Mouse (Mus musculus) hindbrain, embryonic 12.5 days (tissue): ENCODE data around the gene Dok7. TPM values are rescaled to one million over a fixed set of nuclear protein-coding genes. Genes with fewer than 3 reads are reported as not detected.

Experiments
- ATAC-seq: fragments of 200-750 bp; cut with Nextera tagmentation; 2 replicates; pipeline ENCODE4 v1.8.0; 2017; ENCODE audit warnings: moderate TSS enrichment; ENCODE audit not compliant: low FRiP score
- H3K27ac ChIP-seq: fragments of 300-500 bp; sonication (generic); 2 replicates; pipeline ENCODE4 v1.5.1; 2016; ENCODE audit warnings: mild to moderate bottlenecking
- H3K27me3 ChIP-seq: fragments of 300-500 bp; sonication (generic); 2 replicates; pipeline ENCODE4 v1.6.1; 2016; ENCODE audit warnings: mild to moderate bottlenecking
- H3K36me3 ChIP-seq: fragments of 300-500 bp; sonication (generic); 2 replicates; pipeline ENCODE4 v1.6.1; 2016; ENCODE audit warnings: mild to moderate bottlenecking
- H3K4me1 ChIP-seq: fragments of 300-500 bp; sonication (generic); 2 replicates; pipeline ENCODE4 v1.6.1; 2016
- H3K4me2 ChIP-seq: fragments of 300-500 bp; sonication (generic); replicated peaks from 2 replicates; pipeline ENCODE4 v1.6.1; 2016; ENCODE audit warnings: mild to moderate bottlenecking
- H3K4me3 ChIP-seq: fragments of 300-500 bp; sonication (generic); 2 replicates; pipeline ENCODE4 v1.5.1; 2016; ENCODE audit warnings: mild to moderate bottlenecking
- H3K9ac ChIP-seq: fragments of 300-500 bp; sonication (generic); 2 replicates; pipeline ENCODE4 v1.6.1; 2016; ENCODE audit warnings: mild to moderate bottlenecking, moderate library complexity
- H3K9me3 ChIP-seq: fragments of 300-500 bp; sonication (generic); replicated peaks from 2 replicates; pipeline ENCODE4 v1.6.1; 2016; ENCODE audit warnings: mild to moderate bottlenecking
- WGBS: fragments of 180-500 bp; shearing (Covaris S2); methylation state at CpG from one replicate; pipeline ENCODE4 v1.1.7; 2016; 5-methylcytosine and 5-hydroxymethylcytosine counted together
- polyA plus RNA-seq: library from polyadenylated mRNA; unstranded; fragments of >200 nt; fragmentation: Nextera tagmentation; extraction: Ambion mirVana; gene quantifications from 2 replicates; pipeline ENCODE4 v1.2.1, GENCODE M21; 2016

Gene Dok7
- polyA plus RNA-seq, 1 experiment from 2014 or later, result 1.5 TPM

DNA sequence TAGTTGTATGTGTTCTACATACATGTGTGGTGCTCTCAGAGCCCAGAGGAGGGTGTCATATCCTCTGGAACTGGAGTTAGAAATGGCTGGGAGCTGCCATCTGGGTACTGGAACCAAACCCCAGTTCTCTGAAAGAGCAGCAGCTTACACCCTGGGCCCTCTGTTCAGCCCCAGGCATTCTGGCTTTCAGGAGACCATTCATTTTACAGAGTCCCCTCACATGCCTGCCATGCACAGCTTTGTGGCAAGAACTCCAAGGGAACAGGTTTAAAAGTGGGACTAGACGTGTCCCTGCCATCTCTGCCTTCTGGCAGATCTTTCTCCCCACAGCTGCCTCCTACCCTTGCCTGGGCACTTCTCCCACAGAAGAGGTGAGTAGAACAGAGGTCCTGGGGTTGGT, 22.9 kb upstream of the Dok7 start:
- Histone ChIP-seq H3K27ac (no peak overlapping the region), H3K27me3 (no peaks in the 10 kb centered on the region), H3K36me3 (peaks cover 60% of the 10 kb centered on the region), H3K4me1 (no peaks in the 10 kb centered on the region), H3K9ac (no peak overlapping the region), H3K4me2 (no peak overlapping the region), H3K9me3 (no peaks in the 10 kb centered on the region), H3K4me3 (no peak overlapping the region)
- no peak for ATAC-seq
- WGBS, result 89% methylated on average over 1 of the region's 1 CpGs

DNA sequence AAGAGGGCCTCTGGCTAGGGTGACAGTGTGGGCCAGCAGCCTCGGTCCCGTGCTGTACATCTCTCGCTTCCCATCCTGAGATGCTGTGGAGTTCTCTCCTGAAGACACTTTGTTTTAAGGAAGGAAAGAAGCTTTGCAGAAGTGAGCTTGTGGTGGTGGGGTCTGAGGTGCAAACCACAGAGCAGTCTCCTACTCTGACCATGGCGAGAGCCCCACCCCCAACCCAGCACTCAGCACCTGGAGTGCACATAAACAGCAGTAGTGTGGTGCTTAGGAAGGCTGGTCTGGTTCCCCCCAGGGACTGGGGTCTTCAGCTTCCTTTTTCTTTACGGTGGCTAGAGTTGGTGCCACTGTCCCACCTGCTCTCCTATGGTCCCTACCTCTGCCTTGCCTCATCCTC, 21.4 kb upstream of the Dok7 start:
- H3K36me3 ChIP-seq, result peaks cover 45% of the 10 kb centered on the region
- H3K27me3 ChIP-seq, result no peaks in the 10 kb centered on the region
- ATAC-seq, result no peak
- H3K4me2 ChIP-seq, result no peak overlapping the region
- WGBS, result 90% methylated on average over 5 of the region's 5 CpGs
- H3K4me3 ChIP-seq, result no peak overlapping the region
- no peaks in the 10 kb centered on the region for H3K4me1 ChIP-seq
- no peak overlapping the region for H3K9ac ChIP-seq
- no peak overlapping the region for H3K27ac ChIP-seq
- no peaks in the 10 kb centered on the region for H3K9me3 ChIP-seq

DNA sequence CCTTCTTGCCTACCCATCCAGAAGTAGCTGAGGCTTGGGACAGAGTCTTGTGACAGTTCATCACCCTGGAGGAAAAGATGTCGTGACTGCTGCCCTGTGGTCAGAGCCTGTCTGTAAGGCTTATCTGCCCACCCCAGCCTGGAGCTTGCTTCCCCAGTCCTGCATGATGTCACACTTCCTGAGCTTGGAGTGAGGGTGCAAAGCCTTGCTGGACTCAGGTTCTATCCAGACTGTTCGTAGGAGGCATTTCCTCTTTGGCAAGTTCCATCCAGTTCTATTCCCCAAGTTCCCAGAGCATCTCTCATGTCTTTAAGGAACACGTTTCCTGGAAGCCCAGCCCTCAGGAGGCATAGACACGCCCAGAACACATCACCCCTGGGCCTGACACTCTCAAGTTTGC, 20.8 kb upstream of the Dok7 start:
- Histone ChIP-seq H3K27ac (no peak overlapping the region), H3K4me2 (no peak overlapping the region), H3K9me3 (no peaks in the 10 kb centered on the region), H3K4me3 (no peak overlapping the region), H3K4me1 (no peaks in the 10 kb centered on the region), H3K9ac (no peak overlapping the region; the same call in 1 of the 2 replicates), H3K27me3 (no peaks in the 10 kb centered on the region), H3K36me3 (peaks cover 38% of the 10 kb centered on the region)
- ATAC-seq, result no peak
- 84% methylated on average over 4 of the region's 4 CpGs for WGBS

DNA sequence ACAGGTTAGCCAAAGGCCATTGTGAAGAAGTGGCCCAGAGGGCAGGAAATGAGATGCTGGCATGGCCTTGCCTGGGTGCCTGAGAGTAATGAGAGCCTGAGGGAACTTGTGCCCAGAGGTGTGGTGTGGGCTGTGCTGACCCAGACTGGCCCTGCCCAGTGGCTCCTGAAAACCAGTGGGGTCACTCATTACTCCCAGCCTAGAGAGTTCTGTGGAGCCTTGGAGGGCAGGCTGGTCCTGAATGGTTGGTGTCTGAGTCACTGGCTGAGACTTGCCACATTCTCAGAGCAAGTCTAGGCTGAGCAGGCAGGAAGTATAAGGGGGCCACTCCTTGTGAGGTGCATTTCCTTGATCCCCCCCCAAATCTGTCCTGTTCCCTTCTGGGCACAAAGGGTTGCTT, 19.1 kb upstream of the Dok7 start:
- Histone ChIP-seq H3K9ac (no peak overlapping the region), H3K4me2 (no peak overlapping the region), H3K4me3 (no peak overlapping the region), H3K36me3 (peaks cover 29% of the 10 kb centered on the region), H3K4me1 (no peaks in the 10 kb centered on the region), H3K27me3 (no peaks in the 10 kb centered on the region), H3K27ac (no peak overlapping the region), H3K9me3 (no peaks in the 10 kb centered on the region)
- ATAC-seq, result no peak

DNA sequence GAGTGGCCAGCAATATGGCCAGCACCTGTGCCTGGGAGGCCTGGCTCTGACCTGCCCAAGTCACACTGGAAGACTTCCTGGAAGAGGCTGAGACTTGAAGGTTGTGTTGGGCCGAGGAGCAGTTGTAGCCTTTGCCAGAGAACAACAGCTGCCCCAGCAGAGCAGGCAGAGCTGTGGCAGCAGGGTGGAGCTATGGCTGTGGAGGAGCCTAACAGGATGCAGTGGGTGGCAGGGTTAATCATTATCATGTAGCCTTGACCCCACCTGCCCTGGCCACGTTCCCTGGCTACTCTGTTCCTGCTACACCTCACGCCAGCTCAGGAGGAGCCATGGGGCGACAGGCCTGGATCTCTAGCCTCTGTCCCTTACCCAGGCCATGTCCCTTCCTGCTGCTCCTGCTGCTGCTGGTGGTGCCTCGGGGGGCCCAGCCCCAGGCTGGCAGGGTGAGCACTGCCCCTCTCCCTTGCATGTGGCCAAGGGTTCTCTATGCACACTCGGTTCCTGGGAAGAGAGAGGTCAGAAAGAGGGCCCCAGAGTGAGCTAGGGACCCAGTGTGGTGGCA, 15.2 kb upstream of the Dok7 start, which contains the start of gene Hgfac:
Gene Hgfac (plus strand): TSS at position 242 of the 562 bp plus-strand sequence.
- Histone ChIP-seq H3K27me3 (no peaks in the 10 kb centered on the region), H3K4me1 (no peaks in the 10 kb centered on the region), H3K4me3 (no peak within 1 kb of the TSS), H3K27ac (no peak within 1 kb of the TSS), H3K4me2 (no peak within 1 kb of the TSS), H3K9me3 (no peaks in the 10 kb centered on the region), H3K9ac (no peak within 1 kb of the TSS), H3K36me3 (no peaks in the 10 kb centered on the region)
- ATAC-seq, result no peak
- WGBS, result 63% methylated on average over 6 of the region's 6 CpGs

DNA sequence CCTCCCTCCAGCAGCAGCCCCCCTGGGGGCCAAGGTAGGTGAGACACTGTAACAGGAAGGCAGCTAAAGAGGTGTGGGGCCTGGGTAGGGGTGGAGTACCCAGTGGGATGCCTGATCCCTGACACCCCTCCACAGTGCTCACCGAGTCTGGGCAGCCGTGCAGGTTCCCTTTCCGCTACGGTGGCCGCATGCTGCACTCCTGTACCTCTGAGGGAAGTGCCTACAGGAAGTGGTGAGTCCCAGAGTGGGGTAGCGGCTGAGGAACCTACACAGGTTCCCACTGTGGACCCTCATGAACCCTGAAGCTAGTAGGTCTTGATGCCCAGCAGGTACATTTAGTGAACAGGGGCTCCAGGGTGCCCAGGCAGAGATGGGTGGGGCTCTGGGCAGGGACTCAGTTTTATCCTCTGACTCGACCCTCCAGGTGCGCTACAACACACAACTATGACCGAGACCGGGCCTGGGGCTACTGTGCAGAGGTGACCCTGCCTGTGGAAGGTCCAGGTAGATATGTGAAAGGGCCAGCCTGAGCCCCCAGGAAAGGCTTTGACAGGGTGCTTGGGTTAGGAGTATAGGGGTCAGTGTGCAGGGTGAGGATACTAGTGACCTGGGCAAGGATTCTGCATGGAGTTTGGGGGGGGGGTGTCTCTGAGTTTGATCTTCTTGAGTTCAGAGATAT, 14.0 kb upstream of the Dok7 start:
- no peaks in the 10 kb centered on the region for H3K9me3 ChIP-seq
- ATAC-seq, result peak; percentile 24; the same call in 1 of the 2 replicates
- H3K4me1 ChIP-seq, result no peaks in the 10 kb centered on the region
- H3K36me3 ChIP-seq, result no peaks in the 10 kb centered on the region
- H3K27ac ChIP-seq, result no peak overlapping the region
- no peak overlapping the region for H3K4me2 ChIP-seq
- no peak overlapping the region for H3K4me3 ChIP-seq
- H3K27me3 ChIP-seq, result no peaks in the 10 kb centered on the region
- 72% methylated on average over 10 of the region's 10 CpGs for WGBS
- H3K9ac ChIP-seq, result no peak overlapping the region

DNA sequence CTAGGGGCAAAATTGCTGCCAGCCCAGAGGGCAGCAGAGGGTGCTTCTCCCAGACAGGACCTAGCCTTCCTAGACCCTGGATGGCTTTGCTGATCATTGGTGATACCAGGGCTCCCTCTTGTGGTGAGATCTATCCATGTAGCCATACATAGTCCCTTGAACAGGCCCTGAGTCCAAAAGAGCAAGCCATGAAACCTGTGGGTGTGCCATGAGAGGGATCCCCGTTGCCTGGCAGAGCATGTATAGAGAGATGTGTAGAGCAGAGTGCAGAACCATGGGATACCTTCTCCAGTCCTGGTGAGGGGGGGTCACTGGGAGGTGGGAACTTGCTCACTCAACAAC, 13.5 kb upstream of the Dok7 start:
- peak; percentile 79 for ATAC-seq
- no peaks in the 10 kb centered on the region for H3K4me1 ChIP-seq
- no peak overlapping the region for H3K27ac ChIP-seq
- H3K9ac ChIP-seq, result no peak overlapping the region
- no peaks in the 10 kb centered on the region for H3K36me3 ChIP-seq
- WGBS, result 27% methylated on average over 1 of the region's 1 CpGs
- H3K4me3 ChIP-seq, result no peak overlapping the region
- no peak overlapping the region for H3K4me2 ChIP-seq
- H3K9me3 ChIP-seq, result no peaks in the 10 kb centered on the region
- no peaks in the 10 kb centered on the region for H3K27me3 ChIP-seq

DNA sequence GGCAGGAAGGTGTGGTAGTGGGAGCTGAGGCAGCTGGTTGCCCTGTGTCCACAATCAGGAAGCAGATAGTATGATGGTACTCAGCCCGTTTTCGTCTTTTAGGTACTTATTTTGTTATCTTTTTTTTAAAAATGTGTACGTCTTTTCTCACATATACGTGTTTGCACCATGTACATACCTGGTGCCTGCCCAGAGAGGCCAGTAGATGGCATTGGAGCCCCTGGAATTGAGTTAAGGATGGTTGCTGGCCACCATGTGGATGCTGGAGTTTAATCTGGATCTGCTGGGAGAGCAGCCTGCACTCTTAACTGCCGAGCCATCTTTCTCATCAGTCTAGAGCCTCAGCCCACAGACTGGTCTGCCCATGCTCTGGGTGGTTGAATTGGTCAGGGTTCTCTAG, 6.0 kb upstream of the Dok7 start:
- no peaks in the 10 kb centered on the region for H3K27me3 ChIP-seq
- H3K9ac ChIP-seq, result no peak overlapping the region
- ATAC-seq, result no peak
- no peak overlapping the region for H3K4me2 ChIP-seq
- H3K4me3 ChIP-seq, result no peak overlapping the region
- no peaks in the 10 kb centered on the region for H3K9me3 ChIP-seq
- 74% methylated on average over 5 of the region's 5 CpGs for WGBS
- no peaks in the 10 kb centered on the region for H3K36me3 ChIP-seq
- no peak overlapping the region for H3K27ac ChIP-seq
- H3K4me1 ChIP-seq, result no peaks in the 10 kb centered on the region

DNA sequence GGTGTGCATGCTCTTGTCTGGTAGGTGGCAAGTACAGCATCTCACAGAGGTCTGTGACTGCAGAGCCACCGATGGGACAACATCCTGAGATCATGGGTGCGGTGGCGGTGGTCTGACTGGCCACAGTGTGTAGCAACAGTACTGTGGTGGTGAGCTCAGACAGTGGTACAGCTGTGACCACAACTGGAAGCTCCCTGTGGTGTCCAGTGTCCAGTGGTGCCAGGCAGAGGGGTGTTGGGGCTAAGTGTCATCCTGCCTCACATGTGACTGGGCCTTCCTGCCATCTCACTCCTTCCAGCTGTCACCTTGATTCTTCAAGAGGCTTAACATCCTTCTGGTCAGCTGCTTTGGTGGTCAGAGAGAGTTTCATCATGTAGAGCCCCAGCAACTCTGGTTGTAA, 1.9 kb upstream of the Dok7 start:
- Histone ChIP-seq H3K36me3 (no peaks in the 10 kb centered on the region), H3K4me1 (peaks cover 19% of the 10 kb centered on the region), H3K9me3 (no peaks in the 10 kb centered on the region), H3K4me2 (no peak overlapping the region), H3K27ac (no peak overlapping the region), H3K27me3 (peaks cover 34% of the 10 kb centered on the region), H3K9ac (no peak overlapping the region), H3K4me3 (no peak overlapping the region)
- no peak for ATAC-seq
- 90% methylated on average over 3 of the region's 3 CpGs for WGBS

DNA sequence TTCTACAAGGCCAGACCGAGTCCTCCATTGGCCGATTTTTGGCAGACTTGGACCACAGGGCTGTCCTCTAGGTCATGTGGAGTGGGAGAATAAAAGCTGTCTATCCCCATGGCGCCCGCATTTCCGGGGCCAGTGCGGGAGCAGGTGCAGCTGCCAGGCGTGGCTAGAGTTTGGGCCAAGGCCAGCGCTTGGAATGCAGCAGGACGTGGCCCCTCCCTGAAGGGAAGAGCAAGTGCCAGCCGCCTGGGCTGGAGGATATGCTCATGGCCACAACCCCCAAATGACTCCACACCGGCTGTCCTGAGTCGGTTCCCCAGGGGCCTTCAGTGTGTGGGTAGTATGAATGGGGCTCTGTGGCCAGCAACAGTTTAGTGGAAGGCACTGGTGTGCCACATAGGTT, 1.5 kb upstream of the Dok7 start:
- Histone ChIP-seq H3K27me3 (peaks cover 35% of the 10 kb centered on the region), H3K27ac (no peak overlapping the region), H3K36me3 (no peaks in the 10 kb centered on the region), H3K4me2 (no peak overlapping the region), H3K4me3 (no peak overlapping the region), H3K4me1 (peaks cover 19% of the 10 kb centered on the region), H3K9ac (no peak overlapping the region), H3K9me3 (no peaks in the 10 kb centered on the region)
- 78% methylated on average over 12 of the region's 12 CpGs for WGBS
- ATAC-seq, result 0 out of 2 replicates have a peak, but pooled peaks have one; percentile 7

DNA sequence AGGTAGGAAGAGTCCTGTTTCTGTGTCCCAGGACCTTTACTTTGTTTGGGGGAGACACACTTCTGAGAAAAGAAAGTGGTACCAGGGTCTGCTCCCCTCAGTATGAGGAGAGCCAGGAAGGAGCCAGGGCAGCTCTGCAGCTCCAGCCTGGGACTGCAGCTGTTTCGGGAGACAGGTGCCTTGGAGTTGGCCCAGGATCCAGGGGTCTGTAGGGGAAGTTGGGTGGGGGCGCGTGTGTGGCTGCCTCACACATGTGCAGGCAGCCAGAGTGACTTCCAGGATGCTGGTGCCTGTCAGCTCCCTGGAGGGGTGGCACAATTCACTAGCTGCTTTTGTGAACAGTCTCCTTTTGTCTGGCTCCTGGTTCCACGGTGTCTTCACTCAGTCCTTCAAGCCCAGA, 1.0 kb downstream of the Dok7 start:
- H3K4me3 ChIP-seq, result peak overlapping the region; percentile 48

DNA sequence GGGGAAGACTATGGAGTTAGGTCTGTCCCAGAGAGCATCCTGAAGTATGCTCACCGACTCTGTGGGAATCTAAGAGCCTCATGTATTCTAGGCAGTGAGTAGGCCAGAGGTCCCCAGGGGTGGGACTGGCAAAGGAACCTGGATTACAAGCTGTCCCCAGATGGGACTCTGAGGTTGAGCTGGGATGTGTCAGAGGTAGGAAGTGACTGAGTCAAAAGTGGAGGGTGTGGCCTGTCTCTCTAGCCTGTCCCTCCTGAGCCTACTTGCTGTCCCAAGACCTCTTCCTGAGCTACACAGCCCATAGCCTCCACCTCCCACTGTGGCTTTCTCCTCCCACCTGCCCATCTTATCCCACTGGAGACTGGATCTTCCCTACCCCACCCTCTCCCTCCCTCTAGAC, 1.6 kb downstream of the Dok7 start:
- Histone ChIP-seq H3K9me3 (no peaks in the 10 kb centered on the region), H3K4me2 (no peak overlapping the region), H3K27ac (no peak overlapping the region), H3K27me3 (peaks cover 40% of the 10 kb centered on the region), H3K9ac (no peak overlapping the region), H3K36me3 (no peaks in the 10 kb centered on the region), H3K4me3 (no peak overlapping the region), H3K4me1 (peaks cover 19% of the 10 kb centered on the region)
- 61% methylated on average over 1 of the region's 1 CpGs for WGBS
- ATAC-seq, result no peak

More for the DNA sequence above, 1.0 kb downstream of the Dok7 start:
- Histone ChIP-seq H3K27ac (no peak overlapping the region), H3K9ac (peak overlapping the region; percentile 61), H3K27me3 (peaks cover 40% of the 10 kb centered on the region), H3K4me1 (peaks cover 19% of the 10 kb centered on the region), H3K4me2 (peak overlapping the region; percentile 85), H3K36me3 (no peaks in the 10 kb centered on the region), H3K9me3 (no peaks in the 10 kb centered on the region)
- no peak for ATAC-seq
- 20% methylated on average over 4 of the region's 4 CpGs for WGBS

DNA sequence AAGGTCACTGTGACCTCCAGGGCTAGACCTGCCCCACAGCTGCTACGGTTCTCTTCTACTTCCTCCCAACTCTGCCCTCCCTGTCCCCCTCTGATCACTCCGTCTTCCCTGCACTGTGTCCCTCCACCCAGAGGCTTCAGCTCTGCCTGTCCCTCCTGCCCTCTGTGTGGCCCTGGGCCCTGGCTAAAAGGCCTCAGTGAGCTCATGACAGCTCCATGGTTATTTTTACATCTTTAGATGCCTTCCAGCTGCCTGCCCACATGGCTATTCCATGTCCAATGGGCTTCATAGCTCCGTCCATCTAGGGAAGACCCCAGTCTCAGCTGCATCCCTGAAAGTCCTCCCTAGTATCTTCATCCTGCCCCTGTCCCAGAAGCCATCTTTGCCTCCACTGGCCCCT, 3.5 kb downstream of the Dok7 start:
- Histone ChIP-seq H3K36me3 (no peaks in the 10 kb centered on the region), H3K4me3 (no peak overlapping the region), H3K4me2 (no peak overlapping the region), H3K27ac (no peak overlapping the region), H3K9ac (no peak overlapping the region), H3K4me1 (peaks cover 19% of the 10 kb centered on the region), H3K27me3 (peaks cover 40% of the 10 kb centered on the region), H3K9me3 (no peaks in the 10 kb centered on the region)
- whole genome bisulfite sequencing, result 71% methylated on average over 3 of the region's 3 CpGs
- ATAC-seq, result no peak
